Mouse (Mus musculus) kidney, embryonic 16.5 days (tissue): Measurements from ENCODE around the gene Tsr1. TPM values are rescaled to one million over a fixed set of nuclear protein-coding genes. Genes with fewer than 3 reads are reported as not detected.
A peak's percentile ranks its signal among the peaks of the same experiment; 100 is the strongest.

Experiments
- ATAC-seq: fragments of 200-750 bp; cut with Nextera tagmentation; 2 replicates; pipeline ENCODE4 v1.8.0; 2017; ENCODE audit warnings: moderate TSS enrichment; ENCODE audit not compliant: low FRiP score, low TSS enrichment
- H3K27ac ChIP-seq: fragments of 300-500 bp; sonication (generic); 2 replicates; pipeline ENCODE4 v1.5.1; 2014; ENCODE audit warnings: low read length
- H3K27me3 ChIP-seq: fragments of 300-500 bp; sonication (generic); 2 replicates; pipeline ENCODE4 v1.6.1; 2014; ENCODE audit warnings: low read length, control low read depth, mixed read lengths; ENCODE audit not compliant: insufficient read depth
- H3K36me3 ChIP-seq: fragments of 300-500 bp; sonication (generic); 2 replicates; pipeline ENCODE4 v1.6.1; 2014; ENCODE audit warnings: low read length, control low read depth, mixed read lengths; ENCODE audit not compliant: insufficient read depth
- H3K4me1 ChIP-seq: fragments of 300-500 bp; sonication (generic); 2 replicates; pipeline ENCODE4 v1.6.1; 2014; ENCODE audit warnings: low read length, control low read depth, mixed read lengths; ENCODE audit not compliant: insufficient read depth
- H3K4me2 ChIP-seq: fragments of 300-500 bp; sonication (generic); replicated peaks from 2 replicates; pipeline ENCODE4 v1.6.1; 2014; ENCODE audit warnings: low read depth, low read length
- H3K4me3 ChIP-seq: fragments of 300-500 bp; sonication (generic); 2 replicates; pipeline ENCODE4 v1.5.1; 2014; ENCODE audit warnings: mild to moderate bottlenecking, low read length
- H3K9ac ChIP-seq: fragments of 300-500 bp; sonication (generic); replicated peaks from 2 replicates; pipeline ENCODE4 v1.6.1; 2014; ENCODE audit warnings: low read length
- H3K9me3 ChIP-seq: fragments of 300-500 bp; sonication (generic); 2 replicates; pipeline ENCODE4 v1.6.1; 2016; ENCODE audit warnings: low read length, control low read depth
- WGBS: fragments of 180-500 bp; shearing (Covaris S2); extraction: QIAGEN DNeasy Blood & Tissue Kit; methylation state at CpG from one replicate; pipeline ENCODE4 v1.1.7; 2014; 5-methylcytosine and 5-hydroxymethylcytosine counted together
- polyA plus RNA-seq: library from polyadenylated mRNA; unstranded; fragments of >200 nt; fragmentation: Nextera tagmentation; extraction: Ambion mirVana; gene quantifications from 2 replicates; pipeline ENCODE4 v1.2.1, GENCODE M21; 2015

The Tsr1 gene
- polyA plus RNA-seq, 1 experiment from 2014 or later, result 50.1 TPM

- Histone ChIP-seq H3K9me3 (no peaks in the 10 kb centered on the region), H3K27me3 (no peaks in the 10 kb centered on the region), H3K4me3 (no peak overlapping the region), H3K27ac (no peak overlapping the region), H3K9ac (no peak overlapping the region), H3K4me2 (no peak overlapping the region), H3K4me1 (peaks cover 5% of the 10 kb centered on the region; the same call in 1 of the 2 replicates), H3K36me3 (peaks cover 15% of the 10 kb centered on the region)
- ATAC-seq, result no peak
- WGBS, result 46% methylated on average over 6 of the region's 6 CpGs
Observed at GRCm38 (mm10) chr11:74919249-74919648, 21.4 kb downstream of the Tsr1 start.

GRCm38 (mm10) chr11:74924149-74924548 is 26.3 kb downstream of the Tsr1 start:
- Histone ChIP-seq H3K36me3 (peaks cover 3% of the 10 kb centered on the region), H3K27ac (no peak overlapping the region), H3K4me2 (no peak overlapping the region), H3K4me1 (peaks cover 27% of the 10 kb centered on the region), H3K9me3 (no peaks in the 10 kb centered on the region), H3K9ac (no peak overlapping the region), H3K27me3 (no peaks in the 10 kb centered on the region), H3K4me3 (no peak overlapping the region)
- no peak for ATAC-seq
- WGBS, result 56% methylated on average over 4 of the region's 4 CpGs

GRCm38 (mm10) chr11:74925577-74926387 is 27.9 kb downstream of the Tsr1 start, which contains the start of the genes Smg6 and Srr:
Gene Smg6 (plus strand): TSS chr11:74925823.
Gene Srr (minus strand): TSS chr11:74925948.
- peak; percentile 97 for ATAC-seq
- Histone ChIP-seq H3K27me3 (no peaks in the 10 kb centered on the region), H3K4me3 (peak within 1 kb of the TSS; percentile 97), H3K9me3 (no peaks in the 10 kb centered on the region), H3K9ac (peak within 1 kb of the TSS; percentile 96), H3K27ac (peak within 1 kb of the TSS; percentile 99), H3K4me1 (peaks cover 27% of the 10 kb centered on the region), H3K4me2 (peak within 1 kb of the TSS; percentile 72), H3K36me3 (peaks cover 10% of the 10 kb centered on the region)
- WGBS, result under 1% methylated on average over 74 of the region's 88 CpGs

- 4% methylated on average over 11 of the region's 11 CpGs for WGBS
- peak overlapping the region; percentile 72 for H3K4me2 ChIP-seq
- H3K27me3 ChIP-seq, result no peaks in the 10 kb centered on the region
- H3K9ac ChIP-seq, result peak overlapping the region; percentile 96
- no peak for ATAC-seq
- H3K27ac ChIP-seq, result peak overlapping the region; percentile 99
- H3K9me3 ChIP-seq, result no peaks in the 10 kb centered on the region
- peaks cover 10% of the 10 kb centered on the region for H3K36me3 ChIP-seq
- peaks cover 27% of the 10 kb centered on the region for H3K4me1 ChIP-seq
- peak overlapping the region; percentile 97 for H3K4me3 ChIP-seq
Observed at GRCm38 (mm10) chr11:74926388-74927005, 28.6 kb downstream of the Tsr1 start.

GRCm38 (mm10) chr11:74927236-74927725 is 29.4 kb downstream of the Tsr1 start:
- H3K4me3 ChIP-seq, result no peak overlapping the region
- WGBS, result 89% methylated on average over 2 of the region's 2 CpGs

GRCm38 (mm10) chr11:74929111-74929510 is 31.2 kb downstream of the Tsr1 start:
- Histone ChIP-seq H3K36me3 (peaks cover 19% of the 10 kb centered on the region), H3K27ac (no peak overlapping the region), H3K9me3 (no peaks in the 10 kb centered on the region), H3K4me3 (no peak overlapping the region), H3K4me2 (no peak overlapping the region), H3K9ac (no peak overlapping the region), H3K27me3 (no peaks in the 10 kb centered on the region), H3K4me1 (peaks cover 23% of the 10 kb centered on the region)
- no peak for ATAC-seq
- 86% methylated on average over 4 of the region's 4 CpGs for WGBS

More at GRCm38 (mm10) chr11:74927236-74927725, 29.4 kb downstream of the Tsr1 start:
- Histone ChIP-seq H3K9me3 (no peaks in the 10 kb centered on the region), H3K36me3 (peaks cover 10% of the 10 kb centered on the region), H3K27ac (no peak overlapping the region), H3K4me2 (peak overlapping the region; percentile 72), H3K4me1 (peaks cover 27% of the 10 kb centered on the region), H3K9ac (no peak overlapping the region), H3K27me3 (no peaks in the 10 kb centered on the region)
- no peak for ATAC-seq

GRCm38 (mm10) chr11:74930391-74930790 is 32.5 kb downstream of the Tsr1 start:
- Histone ChIP-seq H3K36me3 (peaks cover 31% of the 10 kb centered on the region), H3K9ac (no peak overlapping the region), H3K27me3 (no peaks in the 10 kb centered on the region), H3K4me1 (peaks cover 15% of the 10 kb centered on the region), H3K4me2 (no peak overlapping the region), H3K4me3 (no peak overlapping the region), H3K27ac (no peak overlapping the region), H3K9me3 (no peaks in the 10 kb centered on the region)
- 91% methylated on average over 7 of the region's 7 CpGs for WGBS
- ATAC-seq, result no peak

GRCm38 (mm10) chr11:74946348-74946747 is 48.5 kb downstream of the Tsr1 start:
- Histone ChIP-seq H3K4me3 (no peak overlapping the region), H3K27ac (no peak overlapping the region), H3K9ac (no peak overlapping the region), H3K4me1 (no peaks in the 10 kb centered on the region), H3K36me3 (peaks cover 25% of the 10 kb centered on the region), H3K9me3 (no peaks in the 10 kb centered on the region), H3K4me2 (no peak overlapping the region), H3K27me3 (no peaks in the 10 kb centered on the region)
- 72% methylated on average over 3 of the region's 3 CpGs for WGBS
- ATAC-seq, result peak; percentile 35; the same call in 1 of the 2 replicates

- H3K9me3 ChIP-seq, result no peaks in the 10 kb centered on the region
- peaks cover 4% of the 10 kb centered on the region for H3K36me3 ChIP-seq
- H3K4me2 ChIP-seq, result no peak overlapping the region
- no peak for ATAC-seq
- H3K9ac ChIP-seq, result no peak overlapping the region
- H3K27me3 ChIP-seq, result no peaks in the 10 kb centered on the region
- no peak overlapping the region for H3K4me3 ChIP-seq
- H3K27ac ChIP-seq, result no peak overlapping the region
- no peaks in the 10 kb centered on the region for H3K4me1 ChIP-seq
Observed at GRCm38 (mm10) chr11:74954901-74955300, 57.0 kb downstream of the Tsr1 start.

- H3K9ac ChIP-seq, result no peak overlapping the region
- H3K27me3 ChIP-seq, result no peaks in the 10 kb centered on the region
- no peaks in the 10 kb centered on the region for H3K9me3 ChIP-seq
- no peak overlapping the region for H3K4me2 ChIP-seq
- H3K36me3 ChIP-seq, result peaks cover 3% of the 10 kb centered on the region; the same call in 1 of the 2 replicates
- no peaks in the 10 kb centered on the region for H3K4me1 ChIP-seq
- H3K27ac ChIP-seq, result no peak overlapping the region
- H3K4me3 ChIP-seq, result no peak overlapping the region
- ATAC-seq, result no peak
Observed at GRCm38 (mm10) chr11:74956006-74956405, 58.1 kb downstream of the Tsr1 start.
